Mouse (Mus musculus) hindbrain, embryonic 11.5 days (tissue): ENCODE data around the gene Stk32c. TPM values are rescaled to one million over a fixed set of nuclear protein-coding genes. Genes with fewer than 3 reads are reported as not detected.

Experiments used
- ATAC-seq: fragments of 200-750 bp; cut with Nextera tagmentation; 2 replicates; pipeline ENCODE4 v1.8.0; 2017; ENCODE audit warnings: mild to moderate bottlenecking, moderate TSS enrichment, moderate library complexity; ENCODE audit not compliant: low FRiP score
- DNase-seq: peaks from one replicate; pipeline ENCODE4 v3.0.0-alpha.2; 2015; ENCODE audit warnings: low spot score
- H3K27ac ChIP-seq: fragments of 300-500 bp; sonication (generic); 2 replicates; pipeline ENCODE4 v1.5.1; 2014; ENCODE audit warnings: mild to moderate bottlenecking, low read depth, low read length
- H3K27me3 ChIP-seq: fragments of 300-500 bp; sonication (generic); 2 replicates; pipeline ENCODE4 v1.6.1; 2014; ENCODE audit warnings: mild to moderate bottlenecking, low read length, moderate library complexity, mixed read lengths; ENCODE audit not compliant: control insufficient read depth, insufficient read depth
- H3K36me3 ChIP-seq: fragments of 300-500 bp; sonication (generic); 2 replicates; pipeline ENCODE4 v1.6.1; 2014; ENCODE audit warnings: mild to moderate bottlenecking, low read length, moderate library complexity, mixed read lengths; ENCODE audit not compliant: control insufficient read depth, insufficient read depth
- H3K4me1 ChIP-seq: fragments of 300-500 bp; sonication (generic); replicated peaks from 2 replicates; pipeline ENCODE4 v1.6.1; 2014; ENCODE audit warnings: low read length, mixed read lengths; ENCODE audit not compliant: control insufficient read depth, insufficient read depth
- H3K4me2 ChIP-seq: fragments of 300-500 bp; sonication (generic); replicated peaks from 2 replicates; pipeline ENCODE4 v1.6.1; 2014; ENCODE audit warnings: mild to moderate bottlenecking, low read depth, low read length
- H3K4me3 ChIP-seq: fragments of 300-500 bp; sonication (generic); 2 replicates; pipeline ENCODE4 v1.5.1; 2014; ENCODE audit warnings: low read depth, low read length
- H3K9ac ChIP-seq: fragments of 300-500 bp; sonication (generic); 2 replicates; pipeline ENCODE4 v1.6.1; 2014; ENCODE audit warnings: low read depth, low read length
- H3K9me3 ChIP-seq: fragments of 300-500 bp; sonication (generic); 2 replicates; pipeline ENCODE4 v1.6.1; 2016; ENCODE audit warnings: low read length; ENCODE audit not compliant: control insufficient read depth
- WGBS: fragments of 180-500 bp; shearing (Covaris S2); extraction: QIAGEN DNeasy Blood & Tissue Kit; methylation state at CpG from one replicate; pipeline ENCODE4 v1.1.7; 2014; 5-methylcytosine and 5-hydroxymethylcytosine counted together
- polyA plus RNA-seq: library from polyadenylated mRNA; unstranded; fragments of >200 nt; fragmentation: Nextera tagmentation; extraction: Ambion mirVana; gene quantifications from 2 replicates; pipeline ENCODE4 v1.2.1, GENCODE M21; 2014

Stk32c gene
- polyA plus RNA-seq, 1 experiment from 2014 or later: 0.54 TPM

DNA sequence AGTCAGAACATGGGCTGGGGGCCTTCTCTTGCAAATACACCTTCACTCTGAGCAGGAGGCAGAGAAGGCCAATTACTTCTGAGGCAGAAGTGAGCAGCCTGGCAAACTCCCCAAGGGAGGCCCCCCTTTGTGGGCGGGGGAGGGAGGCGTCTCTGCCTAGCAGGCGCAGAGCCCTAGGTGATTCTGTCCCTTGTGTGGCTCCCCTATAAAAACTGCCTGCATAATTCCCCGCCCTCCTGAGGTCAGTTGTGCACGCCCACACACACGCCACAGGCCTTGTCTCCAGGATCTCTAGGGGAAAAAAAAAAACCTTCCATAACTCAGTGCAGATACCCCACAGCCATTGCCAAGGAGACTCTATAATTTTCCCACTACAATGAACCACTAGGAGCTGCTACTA, 82.7 kb downstream of the Stk32c start:
- ATAC-seq (no peak), DNase-seq (no peak)
- 47% methylated on average over 6 of the region's 6 CpGs for WGBS
- no peaks in the 10 kb centered on the region for H3K9me3 ChIP-seq
- no peaks in the 10 kb centered on the region for H3K36me3 ChIP-seq
- 0 out of 2 replicates have a peak overlapping the region, but pooled peaks have one; percentile 15 for H3K9ac ChIP-seq
- no peaks in the 10 kb centered on the region for H3K27me3 ChIP-seq
- 0 out of 2 replicates have a peak overlapping the region, but pooled peaks have one; percentile 17 for H3K27ac ChIP-seq
- H3K4me2 ChIP-seq: no peak overlapping the region
- no peak overlapping the region for H3K4me3 ChIP-seq
- H3K4me1 ChIP-seq: peaks cover 4% of the 10 kb centered on the region

DNA sequence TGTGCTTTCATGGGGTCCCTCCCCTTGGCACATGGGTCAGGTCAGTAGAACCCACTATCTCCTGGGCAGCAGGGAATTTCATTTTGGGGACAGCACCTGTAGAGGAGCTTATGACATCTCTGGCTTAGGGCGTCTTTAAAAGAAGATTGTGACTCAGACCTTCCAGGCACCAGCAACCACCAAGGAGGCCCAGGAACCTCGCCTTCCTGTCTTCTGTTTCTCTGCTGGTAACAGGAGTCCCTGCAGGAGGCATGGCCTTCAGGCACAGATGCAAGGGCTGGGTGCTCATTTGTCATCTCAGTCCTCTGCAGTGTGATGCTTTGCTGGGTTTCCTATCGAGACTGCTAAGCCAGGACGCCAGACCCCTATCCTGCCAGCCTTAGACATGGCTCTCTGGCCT, 84.1 kb downstream of the Stk32c start:
- WGBS: 80% methylated on average over 4 of the region's 4 CpGs
- H3K4me2 ChIP-seq: no peak overlapping the region
- ATAC-seq: no peak
- no peaks in the 10 kb centered on the region for H3K27me3 ChIP-seq
- H3K27ac ChIP-seq: no peak overlapping the region
- no peaks in the 10 kb centered on the region for H3K9me3 ChIP-seq
- no peak overlapping the region for H3K9ac ChIP-seq
- peaks cover 4% of the 10 kb centered on the region for H3K4me1 ChIP-seq
- no peak overlapping the region for H3K4me3 ChIP-seq
- no peaks in the 10 kb centered on the region for H3K36me3 ChIP-seq
- no peak for DNase-seq

DNA sequence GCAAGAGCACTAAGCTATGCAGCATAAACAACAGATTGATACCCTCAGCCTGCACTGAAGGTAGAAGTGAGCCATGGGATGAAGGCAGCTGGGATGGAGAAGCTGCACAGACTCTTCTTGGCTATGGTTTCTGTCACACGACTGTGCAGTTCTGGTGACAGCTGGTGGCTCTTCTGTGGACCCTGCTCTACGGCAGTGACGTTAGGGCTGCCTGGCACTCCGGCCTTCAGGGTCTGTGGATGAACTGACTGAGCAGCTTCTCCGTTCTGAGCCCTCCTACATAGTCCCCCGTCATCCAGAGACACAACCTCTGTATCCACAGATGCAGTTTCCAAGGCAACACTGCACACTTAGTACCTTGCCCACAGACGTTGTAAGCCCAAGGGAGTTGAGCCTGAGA, 86.6 kb downstream of the Stk32c start:
- no peaks in the 10 kb centered on the region for H3K36me3 ChIP-seq
- peaks cover 4% of the 10 kb centered on the region for H3K4me1 ChIP-seq
- H3K4me2 ChIP-seq: no peak overlapping the region
- WGBS: 80% methylated on average over 7 of the region's 7 CpGs
- H3K27ac ChIP-seq: no peak overlapping the region
- ATAC-seq (no peak), DNase-seq (no peak)
- no peak overlapping the region for H3K9ac ChIP-seq
- no peak overlapping the region for H3K4me3 ChIP-seq
- H3K27me3 ChIP-seq: no peaks in the 10 kb centered on the region
- no peaks in the 10 kb centered on the region for H3K9me3 ChIP-seq

DNA sequence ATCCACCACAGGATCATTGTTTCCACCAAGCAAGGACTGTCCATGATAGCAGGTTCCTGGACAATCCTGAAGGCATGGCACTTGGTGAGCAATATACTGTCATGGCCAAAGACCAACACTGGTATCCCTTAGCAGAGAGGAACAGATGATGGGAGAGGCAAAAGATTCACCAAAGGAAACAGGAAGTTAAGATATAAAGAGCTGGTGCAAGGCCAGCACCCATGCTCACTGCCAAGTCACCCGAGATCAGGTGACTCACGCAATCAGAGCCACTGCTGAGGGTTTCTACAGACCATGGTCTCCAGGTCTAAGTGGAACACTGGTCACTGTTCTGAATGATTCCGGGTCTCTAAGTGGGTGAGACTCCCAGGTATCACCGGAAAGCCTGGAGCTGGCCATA, 87.2 kb downstream of the Stk32c start:
- no peaks in the 10 kb centered on the region for H3K36me3 ChIP-seq
- no peak overlapping the region for H3K27ac ChIP-seq
- no peak overlapping the region for H3K4me2 ChIP-seq
- no peak overlapping the region for H3K4me3 ChIP-seq
- WGBS: 97% methylated on average over 4 of the region's 4 CpGs
- DNase-seq (no peak), ATAC-seq (no peak)
- no peaks in the 10 kb centered on the region for H3K27me3 ChIP-seq
- no peaks in the 10 kb centered on the region for H3K9me3 ChIP-seq
- no peak overlapping the region for H3K9ac ChIP-seq
- H3K4me1 ChIP-seq: peaks cover 4% of the 10 kb centered on the region

DNA sequence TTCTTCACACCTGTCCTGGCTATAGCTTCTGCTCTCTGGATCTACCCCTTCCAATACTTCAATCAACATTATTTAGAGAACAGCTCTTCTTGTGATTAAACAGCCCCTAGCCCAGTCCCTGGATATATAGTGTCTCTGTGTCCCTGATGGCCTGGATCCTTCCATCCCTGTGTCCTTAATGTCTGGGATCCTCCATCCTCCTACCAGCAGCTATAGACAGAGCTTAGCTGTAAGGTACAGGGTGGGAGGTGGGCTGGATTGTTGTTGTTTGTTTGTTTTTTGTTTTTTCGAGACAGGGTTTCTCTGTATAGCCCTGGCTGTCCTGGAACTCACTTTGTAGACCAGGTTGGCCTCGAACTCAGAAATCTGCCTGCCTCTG, 93.3 kb downstream of the Stk32c start:
- H3K4me2 ChIP-seq: no peak overlapping the region
- DNase-seq: no peak
- H3K36me3 ChIP-seq: no peaks in the 10 kb centered on the region
- H3K9ac ChIP-seq: no peak overlapping the region
- no peaks in the 10 kb centered on the region for H3K4me1 ChIP-seq
- WGBS: 56% methylated on average over 2 of the region's 2 CpGs
- H3K9me3 ChIP-seq: no peaks in the 10 kb centered on the region
- ATAC-seq: peak; percentile 12; the same call in 1 of the 2 replicates
- no peak overlapping the region for H3K4me3 ChIP-seq
- H3K27me3 ChIP-seq: no peaks in the 10 kb centered on the region
- H3K27ac ChIP-seq: no peak overlapping the region

DNA sequence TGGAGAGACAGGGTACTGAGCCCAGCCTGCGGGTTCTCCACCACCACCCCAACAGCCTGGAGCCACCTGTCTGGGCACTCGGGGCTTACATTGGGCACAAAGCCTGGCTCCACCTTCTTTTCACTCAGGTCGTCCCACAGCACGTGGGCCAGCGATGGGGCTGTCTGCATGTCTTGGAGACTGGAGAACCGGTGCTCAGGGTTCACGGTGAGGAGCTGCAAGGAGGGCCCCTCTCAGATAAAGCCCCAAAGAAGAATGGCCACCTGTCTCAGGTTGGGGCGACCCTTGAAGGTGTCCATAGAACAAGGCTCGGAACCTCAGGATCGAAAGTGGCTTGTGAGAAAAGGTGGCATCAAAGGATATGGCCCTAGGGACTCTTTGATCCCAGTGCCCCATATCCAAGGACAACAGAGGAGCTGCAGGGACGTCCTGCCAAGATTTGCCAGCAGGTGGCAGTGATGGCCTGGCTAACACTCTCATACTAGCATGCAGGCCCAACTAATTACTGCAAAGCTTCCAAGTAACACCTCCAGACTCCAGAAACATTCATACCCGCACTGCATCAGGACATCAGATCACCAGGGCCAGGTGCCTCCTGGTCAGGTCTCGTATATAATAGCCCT, 93.8 kb downstream of the Stk32c start:
- DNase-seq: peak; percentile 90

DNA sequence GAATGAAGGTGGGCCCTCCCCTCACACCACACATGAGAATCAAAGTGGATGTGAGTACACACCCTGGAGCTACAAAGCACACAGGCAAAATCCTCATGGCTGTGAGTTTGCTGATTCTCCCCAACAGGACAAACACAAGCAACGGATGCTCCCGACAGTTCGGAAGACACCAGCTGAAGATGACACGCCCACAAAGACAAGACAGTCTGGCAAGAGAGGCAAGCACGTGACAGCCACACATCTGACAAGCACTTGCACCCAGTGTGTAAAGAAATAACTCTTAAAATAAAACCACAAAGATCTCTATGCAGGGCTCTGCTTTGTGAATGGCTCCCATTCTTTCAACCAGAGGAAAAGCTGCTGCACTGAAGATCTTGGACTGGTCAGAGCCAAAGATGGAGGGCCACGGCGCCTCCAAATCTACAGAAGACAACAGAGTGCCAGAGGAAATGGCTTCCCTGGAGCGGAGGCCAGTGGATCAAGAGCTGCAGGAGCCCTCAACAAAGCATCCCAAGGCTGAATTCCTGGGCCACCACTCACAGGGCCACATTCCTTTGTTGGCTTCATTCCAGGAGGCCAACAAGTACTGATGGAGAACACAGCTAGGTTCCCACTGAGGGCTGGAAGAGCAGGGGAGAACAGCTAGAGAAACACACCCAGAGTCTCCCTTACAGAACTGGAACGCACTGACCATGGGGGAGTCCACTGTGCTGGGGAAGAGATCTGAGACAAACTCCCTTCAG, 105.0 kb downstream of the Stk32c start:
- Histone ChIP-seq H3K27ac (no peak overlapping the region), H3K9ac (no peak overlapping the region), H3K4me2 (no peak overlapping the region), H3K27me3 (no peaks in the 10 kb centered on the region), H3K36me3 (no peaks in the 10 kb centered on the region), H3K4me3 (no peak overlapping the region), H3K4me1 (no peaks in the 10 kb centered on the region), H3K9me3 (no peaks in the 10 kb centered on the region)
- 86% methylated on average over 9 of the region's 9 CpGs for WGBS
- DNase-seq: no peak
- no peak for ATAC-seq

More for the DNA sequence above, 93.8 kb downstream of the Stk32c start:
- no peaks in the 10 kb centered on the region for H3K9me3 ChIP-seq
- H3K27ac ChIP-seq: no peak overlapping the region
- no peaks in the 10 kb centered on the region for H3K4me1 ChIP-seq
- H3K36me3 ChIP-seq: no peaks in the 10 kb centered on the region
- H3K27me3 ChIP-seq: no peaks in the 10 kb centered on the region
- no peak overlapping the region for H3K9ac ChIP-seq
- no peak overlapping the region for H3K4me2 ChIP-seq
- peak; percentile 66; the same call in 1 of the 2 replicates for ATAC-seq
- H3K4me3 ChIP-seq: no peak overlapping the region
- 49% methylated on average over 13 of the region's 13 CpGs for WGBS

DNA sequence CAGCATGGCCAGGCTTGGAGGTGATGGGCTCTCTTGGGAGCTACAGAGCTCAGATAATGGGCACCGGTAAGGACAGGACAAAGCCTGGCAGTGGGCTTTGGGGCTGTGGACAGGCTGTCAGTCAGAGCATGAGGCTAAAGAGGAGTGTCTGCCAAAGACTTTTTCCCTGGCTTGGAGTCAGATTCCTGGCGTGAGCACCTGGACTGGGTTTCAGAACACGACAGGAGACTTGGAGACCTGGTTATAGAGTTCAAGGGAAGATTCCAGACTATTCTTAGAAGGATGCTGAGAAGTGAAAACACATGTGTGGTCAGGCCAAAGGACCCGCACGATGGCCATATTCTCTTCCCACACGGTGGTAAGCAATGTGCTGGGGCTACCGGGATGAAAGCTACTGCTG, 107.4 kb downstream of the Stk32c start:
- Histone ChIP-seq H3K4me3 (no peak overlapping the region), H3K4me2 (no peak overlapping the region), H3K27ac (no peak overlapping the region), H3K9ac (no peak overlapping the region), H3K27me3 (no peaks in the 10 kb centered on the region), H3K9me3 (no peaks in the 10 kb centered on the region), H3K36me3 (no peaks in the 10 kb centered on the region), H3K4me1 (no peaks in the 10 kb centered on the region)
- DNase-seq (no peak), ATAC-seq (no peak)
- 88% methylated on average over 7 of the region's 7 CpGs for WGBS

DNA sequence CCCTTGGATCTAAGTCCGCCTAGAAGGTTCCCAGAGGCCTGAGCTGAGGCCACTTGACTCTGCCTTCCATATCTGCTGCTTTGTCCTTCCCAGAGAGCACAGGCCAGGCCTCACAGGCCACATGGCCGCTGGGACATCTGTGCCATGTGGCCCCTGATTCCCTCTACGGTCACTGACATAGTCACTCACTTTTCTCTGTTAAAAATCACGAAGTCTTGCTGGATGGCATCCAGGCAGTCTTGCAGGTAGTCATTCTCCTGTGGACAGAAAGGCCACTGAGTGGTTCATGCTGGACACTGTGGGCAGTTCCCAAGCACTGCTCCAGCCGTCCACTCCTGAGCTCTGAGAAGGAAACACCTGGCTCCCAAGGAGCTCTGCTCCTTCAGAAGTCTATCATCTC, 108.0 kb downstream of the Stk32c start:
- DNase-seq: no peak
- Histone ChIP-seq H3K27me3 (no peaks in the 10 kb centered on the region), H3K4me2 (no peak overlapping the region), H3K9me3 (no peaks in the 10 kb centered on the region), H3K27ac (no peak overlapping the region), H3K36me3 (no peaks in the 10 kb centered on the region), H3K4me1 (no peaks in the 10 kb centered on the region), H3K9ac (no peak overlapping the region), H3K4me3 (no peak overlapping the region)
- WGBS: 81% methylated on average over 5 of the region's 5 CpGs
- no peak for ATAC-seq
